ENCODE assay signal across 31 mouse cellular contexts in the genomic region with DNA sequence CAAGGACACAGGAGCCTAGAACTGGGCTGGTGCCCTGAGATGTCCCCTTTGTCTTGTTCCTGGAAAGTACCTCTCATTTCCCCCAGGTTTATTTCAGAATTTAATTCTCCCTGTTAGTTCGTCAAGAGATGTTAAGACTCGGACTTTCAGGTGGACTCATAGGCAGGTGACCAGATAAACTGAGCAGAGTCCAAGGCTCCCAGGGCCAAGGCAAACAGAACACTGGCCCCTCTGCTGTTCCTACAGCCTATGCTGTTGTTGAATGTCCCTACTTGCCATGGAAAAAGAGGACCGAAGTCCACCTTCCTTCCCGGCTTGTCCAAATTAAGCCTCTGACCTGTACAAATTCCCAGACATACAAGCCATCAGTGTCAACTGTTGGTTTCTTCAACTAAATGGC. TPM values are rescaled to one million over a fixed set of nuclear protein-coding genes. Genes with fewer than 3 reads are reported as not detected.
DNase-seq lines count a peak whose midpoint lies in the region; ATAC-seq and TF ChIP-seq lines count a peak whose summit lies in the region.
"Had no signal": no experiment of that assay in that cellular context is flagged by ENCODE, and none has a peak within 500 bp of the region (broad histone marks: within the 10 kb centered on the region; RNA-seq: fewer than 3 reads in every experiment).

No protein-coding gene starts in this region.

- intact Hi-C loops in heart, postnatal 10 days (cut with DNase I) = no loop called here

- peak; percentile 47 for ATAC-seq in liver, embryonic 14.5 days (ENCODE audit: insufficient read depth)
- ATAC-seq: forebrain, embryonic 13.5 days had no signal

- H3K4me2 ChIP-seq in liver, embryonic 14.5 days (ENCODE audit: low read depth) = no peak overlapping the region
- H3K4me2 ChIP-seq: forebrain, embryonic 13.5 days; heart, embryonic 15.5 days; hindbrain, embryonic 14.5 days; limb, embryonic 15.5 days; midbrain, embryonic 12.5 days; neural tube, embryonic 12.5 days had no signal

- 69% methylated on average over 4 of the region's 4 CpGs for WGBS in liver, embryonic 14.5 days (ENCODE audit: insufficient replicate concordance)

- H3K36me3 ChIP-seq in liver, embryonic 14.5 days (replicated peaks; ENCODE audit: control insufficient read depth, insufficient read depth, low read depth) = no peaks in the 10 kb centered on the region
- H3K36me3 ChIP-seq: G1E; heart, embryonic 10.5 days; heart, embryonic 15.5 days; limb, embryonic 10.5 days; limb, embryonic 15.5 days; midbrain, embryonic 12.5 days; neural tube, embryonic 12.5 days had no signal

- H3K27me3 ChIP-seq in liver, embryonic 14.5 days (ENCODE audit: control insufficient read depth, insufficient read depth, low read length) = no peaks in the 10 kb centered on the region
- H3K27me3 ChIP-seq: forebrain, embryonic 13.5 days; limb, embryonic 15.5 days; midbrain, embryonic 12.5 days; neural tube, embryonic 12.5 days had no signal

- no peak overlapping the region for H3K27ac ChIP-seq in liver, embryonic 14.5 days
- H3K27ac ChIP-seq: forebrain, embryonic 13.5 days; heart, embryonic 10.5 days; heart, embryonic 15.5 days; hindbrain, embryonic 14.5 days; limb, embryonic 10.5 days; limb, embryonic 15.5 days; midbrain, embryonic 12.5 days; neural tube, embryonic 12.5 days had no signal

- TF ChIP-seq CTCF in liver, embryonic 14.5 days (IDR thresholded peaks at IDR 0.05; ENCODE audit: low read depth) = no peak

- no peaks in the 10 kb centered on the region for H3K9me3 ChIP-seq in liver, embryonic 14.5 days (ENCODE audit: control insufficient read depth, low read length)
- H3K9me3 ChIP-seq: forebrain, embryonic 13.5 days; G1E; heart, embryonic 10.5 days; heart, embryonic 15.5 days; limb, embryonic 10.5 days; limb, embryonic 15.5 days; megakaryocyte, embryonic 14.5 days; midbrain, embryonic 12.5 days; neural tube, embryonic 12.5 days had no signal

- peak; percentile 32 for DNase-seq in kidney, adult 11 months
- DNase-seq in kidney, postnatal 4 days = no peak
- DNase-seq in adipocyte (ENCODE audit: low spot score) (peak; percentile 18), liver (peak; percentile 28)
- peak in 2 of 3 experiments; percentile 10 to 32 for DNase-seq in liver, embryonic 14.5 days (ENCODE audit: low read depth in 3 of 3, low spot score in 3 of 3)
- no peak for DNase-seq in spleen, adult 12 weeks (ENCODE audit: low spot score)
- DNase-seq in heart, postnatal 10 days = no peak
- DNase-seq in left cerebral cortex, adult 18-20 months (ENCODE audit: low spot score in 2 of 2) = no peak
- DNase-seq: adrenal gland, postnatal 10 days; cerebellum, adult 8-10 months; cerebellum, postnatal 25 days; gastrocnemius, postnatal 10 days; heart, postnatal 4 days; layer of hippocampus, postnatal 36 days; lung, postnatal 4 days; thymus, adult 18-20 months; thymus, postnatal 25 days had no signal

- peaks cover 6 to 19% of the 10 kb centered on the region in 2 experiments for H3K4me1 ChIP-seq in liver, embryonic 14.5 days (replicated peaks; ENCODE audit: control insufficient read depth in 2 of 2, insufficient read depth in 2 of 2, low read length in 1 of 2)
- H3K4me1 ChIP-seq: forebrain, embryonic 13.5 days; limb, embryonic 10.5 days; limb, embryonic 15.5 days; megakaryocyte, embryonic 14.5 days; midbrain, embryonic 12.5 days had no signal

- no peak overlapping the region for H3K9ac ChIP-seq in liver, embryonic 14.5 days (replicated peaks)
- H3K9ac ChIP-seq: forebrain, embryonic 13.5 days; heart, embryonic 15.5 days; hindbrain, embryonic 14.5 days; limb, embryonic 15.5 days; midbrain, embryonic 12.5 days; neural tube, embryonic 12.5 days had no signal

- TF ChIP-seq EP300 in liver, embryonic 14.5 days (IDR thresholded peaks at IDR 0.05; ENCODE audit: low read depth) = no peak

- no peak overlapping the region for H3K4me3 ChIP-seq in liver, embryonic 14.5 days (ENCODE audit: insufficient read depth in 1 of 2, low read depth in 2 of 2, low read length in 2 of 2)
- H3K4me3 ChIP-seq: forebrain, embryonic 13.5 days; heart, embryonic 10.5 days; heart, embryonic 15.5 days; limb, embryonic 10.5 days; limb, embryonic 15.5 days; megakaryocyte, embryonic 14.5 days; midbrain, embryonic 12.5 days; myocyte; neural tube, embryonic 12.5 days had no signal

RNA-seq across cellular contexts. Expression of a gene that starts 13.4 kb away (rescaled TPM):
- polyA plus RNA-seq in liver, embryonic 14.5 days (2012; rRNA removed) = 1,880 and 2,444 TPM in 2 replicates
- 4,893 and 4,971 TPM in 2 replicates for polyA plus RNA-seq in liver, embryonic 14.5 days (2014; fragmentation: Nextera tagmentation; extraction: Ambion mirVana)
- total RNA-seq in heart, postnatal 10 days (2021) = 10 to 100 TPM; 29.4 to 36.3 TPM
- total RNA-seq in left cerebral cortex, adult 18-20 months (2021) = 100 to 1,000 TPM; 170 to 179 TPM
- polyA plus RNA-seq: myocyte had no signal

RNA-seq across cellular contexts. Expression of a gene that starts 13.5 kb away (rescaled TPM):
- polyA plus RNA-seq in liver, embryonic 14.5 days (2012; rRNA removed) = 0.16 and 0.27 TPM in 2 replicates
- 1.7 and 4.2 TPM in 2 replicates for polyA plus RNA-seq in liver, embryonic 14.5 days (2014; fragmentation: Nextera tagmentation; extraction: Ambion mirVana)
- 1 to 10 TPM; 6.2 to 7.6 TPM for total RNA-seq in heart, postnatal 10 days (2021)
- total RNA-seq in left cerebral cortex, adult 18-20 months (2021) = 10 to 100 TPM; 10.4 to 12.2 TPM
- total RNA-seq: G1E; midbrain, postnatal 0 days had no signal
- polyA plus RNA-seq: embryonic facial prominence, embryonic 11.5 days; G1E; large intestine, adult 2 months; limb, embryonic 10.5 days; myocyte had no signal

RNA-seq across cellular contexts. Expression of a gene that starts 41.7 kb away (rescaled TPM):
- polyA plus RNA-seq in liver, embryonic 14.5 days (2012; rRNA removed) = 17.1 and 17.8 TPM in 2 replicates
- polyA plus RNA-seq in liver, embryonic 14.5 days (2014; fragmentation: Nextera tagmentation; extraction: Ambion mirVana) = 17.8 and 18.4 TPM in 2 replicates
- total RNA-seq in heart, postnatal 10 days (2021) = 10 to 100 TPM; 18.8 to 22.2 TPM
- 10 to 100 TPM; 20.8 to 22.5 TPM for total RNA-seq in left cerebral cortex, adult 18-20 months (2021)

Comparison
In these comparisons a context has a peak if more than half of its experiments do, and no peak if none do; other contexts are left out.
1. DNase-seq: peak in kidney, adult 11 months (single experiment), adipocyte (single experiment), liver (single experiment) and liver, embryonic 14.5 days (2 of 3); none in kidney, postnatal 4 days (0 of 2), spleen, adult 12 weeks (single experiment), heart, postnatal 10 days (0 of 2) and left cerebral cortex, adult 18-20 months (0 of 2).
2. RNA of a gene that starts 13.4 kb away (total RNA-seq): 170 to 179 TPM in left cerebral cortex, adult 18-20 months; 29.4 to 36.3 TPM in heart, postnatal 10 days; every median in the first group is over 4 times any median in the second.